Mouse (Mus musculus) lung, postnatal 0 days (tissue): ENCODE measurements around the gene Chrna7. TPM values are rescaled to one million over a fixed set of nuclear protein-coding genes. Genes with fewer than 3 reads are reported as not detected.

Experiments
- ATAC-seq: fragments of 200-750 bp; cut with Nextera tagmentation; 2 replicates; pipeline ENCODE4 v1.8.0; 2017; ENCODE audit warnings: moderate library complexity
- DNase-seq: peaks from one replicate; pipeline ENCODE4 v3.0.0-alpha.2; 2016; ENCODE audit warnings: low spot score
- H3K27ac ChIP-seq: fragments of 300-500 bp; sonication (generic); 2 replicates; pipeline ENCODE4 v1.5.1; 2014; ENCODE audit warnings: antibody characterized with exemption, mild to moderate bottlenecking, low read length, mixed read lengths
- H3K27me3 ChIP-seq: fragments of 300-500 bp; sonication (generic); replicated peaks from 2 replicates; pipeline ENCODE4 v1.6.1; 2014; ENCODE audit warnings: low read length, mixed read lengths; ENCODE audit not compliant: insufficient read depth
- H3K36me3 ChIP-seq: fragments of 300-500 bp; sonication (generic); 2 replicates; pipeline ENCODE4 v1.6.1; 2014; ENCODE audit warnings: low read length, mixed read lengths; ENCODE audit not compliant: insufficient read depth
- H3K4me1 ChIP-seq: fragments of 300-500 bp; sonication (generic); 2 replicates; pipeline ENCODE4 v1.6.1; 2014; ENCODE audit warnings: antibody characterized with exemption, low read depth, low read length, mixed read lengths; ENCODE audit not compliant: insufficient read depth
- H3K4me2 ChIP-seq: fragments of 300-500 bp; sonication (generic); replicated peaks from 2 replicates; pipeline ENCODE4 v1.6.1; 2014; ENCODE audit warnings: low read depth, mild to moderate bottlenecking, low read length, moderate library complexity, mixed read lengths
- H3K4me3 ChIP-seq: fragments of 300-500 bp; sonication (generic); 2 replicates; pipeline ENCODE4 v1.5.1; 2014; ENCODE audit warnings: low read depth, low read length
- H3K9ac ChIP-seq: fragments of 300-500 bp; sonication (generic); replicated peaks from 2 replicates; pipeline ENCODE4 v1.6.1; 2014; ENCODE audit warnings: low read depth, mild to moderate bottlenecking
- H3K9me3 ChIP-seq: fragments of 300-500 bp; sonication (generic); 2 replicates; pipeline ENCODE4 v1.6.1; 2016; ENCODE audit warnings: low read length, mixed read lengths
- CTCF ChIP-seq: IDR thresholded peaks from 2 replicates; pipeline ENCODE4 v1.5.1; 2016; ENCODE audit warnings: antibody characterized with exemption, mild to moderate bottlenecking
- EP300 ChIP-seq: IDR thresholded peaks from 2 replicates; pipeline ENCODE4 v1.6.1; 2016; ENCODE audit warnings: antibody characterized with exemption, mild to moderate bottlenecking, control low read depth
- WGBS: fragments of 180-500 bp; shearing (Covaris S2); extraction: QIAGEN DNeasy Blood & Tissue Kit; methylation state at CpG from one replicate; pipeline ENCODE4 v1.1.7; 2014; 5-methylcytosine and 5-hydroxymethylcytosine counted together
- polyA plus RNA-seq: library from polyadenylated mRNA; unstranded; fragments of >200 nt; fragmentation: Nextera tagmentation; extraction: Ambion mirVana; gene quantifications from 2 replicates; pipeline ENCODE4 v1.2.1, GENCODE M21; 2015

Chrna7 gene
- polyA plus RNA-seq, 1 experiment from 2014 or later: 0.05 TPM

DNA sequence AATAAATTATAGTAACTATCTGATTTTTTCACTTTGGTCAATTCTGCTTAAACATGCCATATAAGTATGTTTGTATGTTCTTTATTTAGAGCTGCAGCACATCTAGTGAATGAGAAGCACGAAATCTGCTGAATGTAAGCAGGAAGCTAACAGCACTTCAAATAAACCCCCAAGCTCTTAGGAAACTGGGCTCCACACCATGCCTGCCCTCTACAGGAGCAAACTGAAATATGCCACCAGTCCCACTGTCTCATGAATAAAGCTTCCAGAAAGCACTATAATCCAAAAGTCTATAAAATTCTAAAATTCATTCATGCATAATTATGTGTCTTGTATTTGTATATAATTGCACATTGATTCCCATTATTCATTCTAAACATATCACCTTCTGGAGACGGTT is 5.2 kb downstream of the Chrna7 start:
- ATAC-seq (no peak), DNase-seq (no peak)
- Histone ChIP-seq H3K27me3 (no peaks in the 10 kb centered on the region), H3K27ac (no peak overlapping the region), H3K36me3 (no peaks in the 10 kb centered on the region), H3K4me1 (peaks cover 6% of the 10 kb centered on the region; the same call in 1 of the 2 replicates), H3K9me3 (no peaks in the 10 kb centered on the region), H3K4me3 (no peak overlapping the region), H3K4me2 (no peak overlapping the region), H3K9ac (no peak overlapping the region)
- TF ChIP-seq EP300: no peak
- TF ChIP-seq CTCF: peak; percentile 19; the same call in 1 of the 2 replicates
- WGBS: 37% methylated on average over 2 of the region's 2 CpGs

DNA sequence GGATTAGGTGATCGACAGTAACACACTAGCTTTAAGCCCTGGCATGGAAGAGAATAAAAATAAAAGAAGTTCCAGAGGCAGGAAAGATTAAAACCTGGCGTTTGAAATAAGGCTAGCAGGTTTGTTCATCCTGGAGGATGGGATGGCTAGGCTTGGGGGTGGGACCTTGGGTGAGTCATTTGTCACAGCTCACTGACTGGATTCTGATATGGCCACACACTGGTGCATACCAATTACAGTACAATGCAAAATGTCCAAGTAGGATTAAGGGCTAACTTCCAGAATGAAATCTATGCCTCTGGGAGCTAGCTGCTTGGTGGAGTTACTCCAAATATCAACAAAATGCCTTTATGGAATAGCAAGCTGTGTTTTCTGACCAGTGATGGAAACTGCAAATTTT is 16.8 kb downstream of the Chrna7 start:
- H3K27ac ChIP-seq: no peak overlapping the region
- H3K4me1 ChIP-seq: no peaks in the 10 kb centered on the region
- no peak overlapping the region for H3K9ac ChIP-seq
- no peaks in the 10 kb centered on the region for H3K9me3 ChIP-seq
- no peaks in the 10 kb centered on the region for H3K27me3 ChIP-seq
- no peak overlapping the region for H3K4me2 ChIP-seq
- H3K4me3 ChIP-seq: no peak overlapping the region
- WGBS: 69% methylated on average over 2 of the region's 2 CpGs
- TF ChIP-seq EP300 (no peak), CTCF (no peak)
- ATAC-seq: no peak
- no peak for DNase-seq
- no peaks in the 10 kb centered on the region for H3K36me3 ChIP-seq

DNA sequence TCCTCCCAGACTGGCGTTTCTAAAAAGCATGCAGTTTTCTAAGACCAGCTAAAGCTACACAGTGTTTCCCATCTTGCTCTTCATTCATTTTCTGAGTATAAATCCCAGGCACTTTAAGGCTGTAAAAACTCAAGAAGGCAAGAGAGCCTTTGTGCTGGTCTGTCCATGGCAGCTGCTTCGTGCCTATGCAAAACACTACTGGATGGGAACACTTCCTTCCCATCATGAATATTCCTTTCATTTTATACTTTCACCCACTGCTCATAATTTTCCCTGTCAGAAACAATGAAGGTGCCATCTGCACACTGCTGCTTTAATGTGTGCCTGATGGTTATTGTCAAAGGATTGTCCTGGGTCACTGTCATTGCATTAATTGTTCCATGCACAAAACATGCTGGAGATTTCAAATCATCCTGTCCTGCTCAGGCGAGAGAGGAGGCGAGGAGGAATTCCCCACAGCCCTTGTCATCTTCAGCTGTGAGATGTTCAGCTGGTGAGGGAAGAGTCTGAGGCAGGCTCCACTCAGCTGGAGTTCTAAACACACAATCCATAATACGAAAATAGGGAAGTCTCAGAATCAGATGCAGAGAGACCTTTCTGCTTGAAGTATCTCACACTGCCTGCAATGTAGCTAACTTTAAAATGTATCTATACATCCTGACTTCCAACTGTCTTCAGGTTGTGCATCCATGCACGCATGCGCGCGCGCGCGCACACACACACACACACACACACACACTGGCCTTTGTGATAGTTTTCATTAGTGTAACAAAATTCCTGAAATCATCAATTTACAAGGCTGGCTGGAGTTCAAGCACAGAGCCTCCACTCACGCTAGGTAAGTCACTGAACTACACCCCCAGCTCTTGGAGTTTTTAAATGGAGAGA is 22.5 kb downstream of the Chrna7 start:
- Histone ChIP-seq H3K4me3 (no peak overlapping the region), H3K4me1 (no peaks in the 10 kb centered on the region), H3K27me3 (no peaks in the 10 kb centered on the region), H3K36me3 (no peaks in the 10 kb centered on the region), H3K9me3 (no peaks in the 10 kb centered on the region), H3K4me2 (no peak overlapping the region), H3K27ac (no peak overlapping the region), H3K9ac (no peak overlapping the region)
- no peak for ATAC-seq
- TF ChIP-seq CTCF (no peak), EP300 (no peak)
- 84% methylated on average over 13 of the region's 13 CpGs for WGBS
- no peak for DNase-seq

DNA sequence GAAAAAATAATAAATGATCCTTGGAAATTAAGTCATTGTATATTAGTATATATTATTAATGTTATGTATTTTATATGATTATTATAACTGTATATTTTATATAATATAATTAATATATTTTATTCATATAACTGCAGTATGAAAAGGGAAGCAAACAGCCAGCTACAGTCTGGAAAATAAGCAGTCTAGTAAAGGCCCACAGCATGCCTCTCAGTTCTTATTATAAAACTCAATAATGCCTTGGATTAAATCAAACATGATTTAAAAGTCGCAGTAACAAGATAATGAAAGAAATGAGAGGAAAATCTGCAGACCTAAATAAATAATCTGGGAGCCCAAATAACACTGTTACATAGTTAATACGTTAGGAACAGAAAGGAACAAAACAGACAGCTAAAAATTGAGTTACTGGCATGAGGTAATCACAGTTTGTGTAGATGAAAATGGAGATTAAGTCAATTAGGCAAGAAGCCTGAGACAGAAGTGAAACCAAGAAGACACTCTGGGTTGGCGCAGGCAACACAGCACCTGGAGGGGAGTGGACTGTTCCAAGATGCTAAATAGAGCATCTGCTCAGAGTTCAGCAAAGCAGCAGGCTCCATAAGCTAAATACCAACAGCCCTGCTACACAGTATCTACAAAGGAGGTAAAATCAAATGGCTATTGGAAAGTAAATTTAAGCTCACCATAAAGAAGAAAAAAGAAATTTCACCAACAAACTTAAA is 42.1 kb downstream of the Chrna7 start:
- H3K27ac ChIP-seq: no peak overlapping the region
- H3K4me2 ChIP-seq: no peak overlapping the region
- no peaks in the 10 kb centered on the region for H3K36me3 ChIP-seq
- H3K9ac ChIP-seq: no peak overlapping the region
- no peaks in the 10 kb centered on the region for H3K27me3 ChIP-seq
- no peaks in the 10 kb centered on the region for H3K4me1 ChIP-seq
- no peak overlapping the region for H3K4me3 ChIP-seq
- WGBS: 79% methylated on average over 3 of the region's 3 CpGs
- no peak for TF ChIP-seq EP300
- TF ChIP-seq CTCF: no peak
- H3K9me3 ChIP-seq: no peaks in the 10 kb centered on the region
- DNase-seq (no peak), ATAC-seq (no peak)

DNA sequence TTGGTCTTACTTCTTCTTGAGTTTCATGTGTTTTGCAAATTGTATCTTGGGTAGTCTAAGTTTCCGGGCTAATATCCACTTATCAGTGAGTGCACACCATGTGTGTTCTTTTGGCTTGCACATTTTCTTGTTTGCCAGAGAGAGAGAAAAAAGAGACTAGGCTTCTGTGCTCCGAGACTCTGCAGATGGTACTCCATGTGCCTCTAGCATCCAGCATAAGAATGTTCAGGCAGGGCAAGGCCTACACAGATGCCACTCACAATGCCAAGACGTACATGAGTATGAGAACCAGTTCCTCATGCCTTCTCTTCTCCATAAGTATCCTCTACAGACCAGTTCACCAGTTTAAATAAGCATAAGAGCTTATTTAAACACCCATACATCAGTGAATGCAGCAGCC is 47.8 kb downstream of the Chrna7 start:
- Histone ChIP-seq H3K9ac (no peak overlapping the region), H3K27me3 (no peaks in the 10 kb centered on the region), H3K4me3 (no peak overlapping the region), H3K9me3 (no peaks in the 10 kb centered on the region), H3K27ac (no peak overlapping the region), H3K36me3 (no peaks in the 10 kb centered on the region), H3K4me2 (no peak overlapping the region), H3K4me1 (no peaks in the 10 kb centered on the region)
- DNase-seq (no peak), ATAC-seq (no peak)
- TF ChIP-seq EP300 (no peak), CTCF (no peak)
- 49% methylated on average over 3 of the region's 3 CpGs for WGBS

DNA sequence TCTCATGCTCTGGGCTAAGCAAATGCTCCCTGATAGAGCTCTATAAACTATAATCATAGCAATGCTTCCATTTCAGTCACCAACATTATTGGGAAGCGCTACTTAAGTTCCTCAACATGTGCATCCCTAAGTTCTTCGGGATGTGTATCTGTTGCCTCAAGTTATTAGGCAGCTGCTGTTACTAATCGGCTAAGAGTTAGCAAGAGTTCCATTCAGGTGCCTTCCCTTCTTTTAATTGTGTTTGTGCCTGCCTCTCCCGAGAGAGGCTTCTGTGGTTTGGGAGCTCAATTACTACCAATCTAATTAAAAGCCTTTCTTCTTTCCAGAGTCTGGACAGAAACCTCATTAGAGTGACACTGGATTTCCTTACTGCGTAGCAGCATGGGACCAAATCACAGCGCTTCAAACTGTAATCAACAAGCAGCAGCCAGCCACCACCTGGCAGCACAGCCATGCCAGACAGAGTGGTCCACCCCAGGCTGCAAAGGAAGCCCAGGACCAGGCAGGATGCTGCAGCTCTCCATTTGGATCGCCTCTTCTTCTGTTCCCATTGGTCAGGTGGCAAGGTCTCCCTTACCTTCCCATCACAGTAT is 50.0 kb downstream of the Chrna7 start:
- Histone ChIP-seq H3K27ac (no peak overlapping the region), H3K9ac (no peak overlapping the region), H3K4me1 (no peaks in the 10 kb centered on the region), H3K4me3 (no peak overlapping the region), H3K9me3 (no peaks in the 10 kb centered on the region), H3K4me2 (no peak overlapping the region), H3K27me3 (no peaks in the 10 kb centered on the region), H3K36me3 (no peaks in the 10 kb centered on the region)
- no peak for TF ChIP-seq EP300
- no peak for TF ChIP-seq CTCF
- DNase-seq: no peak
- WGBS: 77% methylated on average over 7 of the region's 7 CpGs
- no peak for ATAC-seq
